Mouse (Mus musculus): ENCODE measurements around the gene Spin2e.
"Not testable (repeated sequence)": the region's sequence is repeated elsewhere in the genome, so short reads cannot be mapped to it uniquely, and the experiment has no call there.

Spin2e gene

GRCm38 (mm10) chrX:31618820-31619219 is at the start of gene Spin2e:
Spin2e (minus strand) TSS chrX:31618920.
- not testable (repeated sequence) for DNase-seq

GRCm38 (mm10) chrX:31574183-31574582 is 44.5 kb downstream of the Spin2e start, which contains the start of gene Gm21883:
Gm21883 (minus strand) TSS chrX:31574283.
- not testable (repeated sequence) for DNase-seq

All from kidney, postnatal 4 days (tissue).